Mouse (Mus musculus) frontal cortex, postnatal 14 days (tissue): ENCODE measurements around the gene Mturn.

ENCODE experiments used
- DNase-seq, 2 experiments: peaks; one replicate each; pipeline ENCODE4 v3.0.0; 2022; ENCODE audit warnings: low spot score in 2 of 2

Gene Mturn

GRCm38 (mm10) chr6:54729451-54730105 lies 48.2 kb downstream of the Mturn start:
- no peak for DNase-seq

GRCm38 (mm10) chr6:54731726-54732125 lies 50.3 kb downstream of the Mturn start:
- no peak for DNase-seq

- no peak for DNase-seq
Measured at GRCm38 (mm10) chr6:54732721-54733120, 51.3 kb downstream of the Mturn start.

DNA sequence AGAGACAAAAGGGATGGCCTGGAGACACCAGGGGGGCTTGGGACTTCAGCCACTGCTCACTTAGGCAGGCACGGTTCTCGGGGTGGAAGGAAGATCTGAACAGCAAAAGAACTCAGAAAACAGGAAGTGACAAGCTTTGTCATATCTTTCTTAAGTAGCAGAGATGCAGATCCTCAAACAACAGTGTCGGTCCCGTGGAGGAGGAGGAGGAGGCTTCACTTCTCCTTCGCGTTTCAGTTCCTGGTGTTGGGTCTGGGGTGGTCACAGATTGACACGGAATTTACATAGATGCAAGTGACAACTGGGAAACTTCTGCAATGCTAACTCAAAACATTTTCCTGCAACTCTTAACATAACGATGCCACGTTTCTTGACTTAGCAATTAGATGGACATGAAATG lies 54.7 kb downstream of the Mturn start:
- no peak for DNase-seq

DNA sequence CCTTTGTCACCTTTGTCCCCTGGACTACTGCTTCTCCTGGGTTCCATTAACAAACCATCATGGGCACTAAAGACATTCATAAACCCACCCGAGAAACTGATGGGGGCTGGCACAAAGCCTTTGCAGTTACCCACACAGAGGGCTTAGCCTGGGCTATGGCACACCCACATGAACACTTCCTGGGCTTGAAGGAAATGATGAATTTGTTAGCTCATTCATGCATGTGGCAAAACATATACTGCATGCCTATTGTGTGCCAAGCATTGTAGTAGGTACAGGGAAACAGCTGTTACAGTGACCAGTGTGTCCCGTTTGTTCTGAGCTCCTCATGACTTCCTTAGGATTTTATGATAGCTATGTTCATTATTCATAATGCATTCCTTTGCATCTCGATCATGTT lies 55.8 kb downstream of the Mturn start:
- no peak for DNase-seq

DNA sequence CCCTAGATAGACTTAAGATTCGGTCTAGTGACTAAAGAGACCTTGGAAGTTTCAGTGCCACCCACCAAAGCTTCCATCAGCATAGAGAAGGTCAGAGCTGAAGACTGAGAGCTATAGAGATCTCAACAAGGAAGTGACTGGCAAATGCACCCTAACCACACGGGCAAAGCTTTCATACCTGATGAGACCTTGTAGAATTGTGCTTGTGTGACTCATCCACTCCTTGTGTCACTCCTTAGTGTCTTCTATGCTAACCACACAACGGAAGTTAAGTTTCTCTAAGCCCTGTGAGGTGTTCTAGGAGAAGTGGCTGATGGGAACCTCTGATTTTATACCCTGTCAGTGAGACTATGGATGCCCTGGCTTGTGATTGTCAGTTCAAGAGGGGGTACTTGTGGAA lies 56.3 kb downstream of the Mturn start:
- DNase-seq = no peak

DNA sequence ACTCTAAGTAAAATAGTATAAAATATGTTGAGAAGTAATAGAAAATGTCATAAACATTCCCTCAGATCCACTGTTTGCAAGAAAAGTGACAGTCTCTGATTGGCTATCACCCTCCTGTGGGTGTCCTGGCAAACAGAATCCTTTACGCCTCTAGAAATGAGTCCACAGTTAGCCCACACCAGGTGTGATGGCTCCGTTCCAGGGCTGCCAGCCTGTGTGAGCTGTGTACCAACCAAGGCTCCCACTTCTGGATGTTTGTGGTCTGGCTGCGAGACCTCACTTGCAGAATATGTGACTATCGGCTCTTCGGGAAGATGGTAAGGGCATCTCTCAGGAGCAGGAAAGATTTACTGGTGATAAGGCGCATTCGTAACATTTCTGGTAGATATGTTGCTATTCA lies 67.6 kb downstream of the Mturn start:
- DNase-seq = no peak

DNA sequence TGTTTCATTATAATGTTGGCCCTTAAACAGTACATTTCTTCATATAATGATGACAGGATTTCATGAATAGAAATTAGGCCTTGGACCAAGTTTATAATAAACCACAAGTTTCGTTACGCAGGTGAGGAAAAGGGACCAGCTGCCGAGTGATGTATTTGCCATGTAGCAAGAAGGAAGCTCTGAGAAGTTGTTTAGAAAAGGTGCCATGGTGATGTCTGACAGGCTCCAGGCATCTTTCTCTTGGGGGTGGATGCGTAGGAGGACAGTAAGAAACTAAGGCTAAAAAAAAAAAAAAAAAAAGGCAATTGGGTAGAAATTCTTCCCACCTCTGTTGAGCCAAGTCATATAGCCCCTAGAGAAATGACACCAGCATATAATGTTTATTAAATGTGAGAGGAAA lies 70.2 kb downstream of the Mturn start:
- no peak for DNase-seq

- DNase-seq = no peak
Measured at GRCm38 (mm10) chr6:54752076-54752475, 70.7 kb downstream of the Mturn start.
